Mouse (Mus musculus): ENCODE results near the gene St3gal3.
A peak's percentile ranks its signal among the peaks of the same experiment; 100 is the strongest.

Gene St3gal3

DNA sequence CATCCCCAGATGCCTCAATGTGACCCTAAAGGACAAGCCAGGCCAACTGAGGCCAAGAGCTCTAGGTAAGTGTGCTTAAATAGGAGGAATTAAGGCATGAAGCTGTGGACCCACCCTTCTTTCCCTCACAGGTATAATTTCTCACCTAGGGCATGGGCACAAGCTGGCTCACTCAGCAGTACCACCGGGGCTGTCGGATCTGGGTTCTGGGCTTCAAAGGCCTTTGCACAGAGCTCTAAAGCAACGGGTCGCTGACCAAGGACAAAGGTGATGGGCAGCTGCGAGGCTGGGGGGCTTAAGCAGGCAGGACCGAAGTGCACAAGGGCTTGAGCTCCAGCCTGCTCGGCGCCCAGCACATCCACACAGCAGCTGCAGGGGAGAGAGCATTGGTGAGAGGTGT is 244.0 kb downstream of the St3gal3 start:
- no peak for DNase-seq

GRCm38 (mm10) chr4:117890031-117890430 is 244.7 kb downstream of the St3gal3 start:
- no peak for DNase-seq

DNA sequence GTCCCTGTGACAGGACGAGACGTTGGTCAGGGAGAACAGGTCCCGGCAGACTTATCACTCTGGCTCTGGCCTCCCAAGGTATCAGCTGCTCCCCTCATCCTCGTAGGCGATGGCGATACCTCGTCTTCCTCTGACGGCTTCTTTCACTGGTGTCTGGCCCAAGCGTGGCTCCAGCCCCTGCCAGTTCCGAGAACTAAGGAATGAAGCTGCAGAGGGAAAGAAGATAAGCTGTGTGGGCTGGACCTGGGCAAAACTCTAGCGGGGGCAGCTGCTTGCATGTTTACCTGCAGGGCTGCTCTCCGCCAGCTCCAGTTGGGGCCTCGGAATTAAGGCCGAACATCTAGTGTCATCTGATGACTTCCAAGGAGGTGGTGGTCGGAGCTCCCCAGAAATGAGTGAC is 245.2 kb downstream of the St3gal3 start:
- DNase-seq: no peak

DNA sequence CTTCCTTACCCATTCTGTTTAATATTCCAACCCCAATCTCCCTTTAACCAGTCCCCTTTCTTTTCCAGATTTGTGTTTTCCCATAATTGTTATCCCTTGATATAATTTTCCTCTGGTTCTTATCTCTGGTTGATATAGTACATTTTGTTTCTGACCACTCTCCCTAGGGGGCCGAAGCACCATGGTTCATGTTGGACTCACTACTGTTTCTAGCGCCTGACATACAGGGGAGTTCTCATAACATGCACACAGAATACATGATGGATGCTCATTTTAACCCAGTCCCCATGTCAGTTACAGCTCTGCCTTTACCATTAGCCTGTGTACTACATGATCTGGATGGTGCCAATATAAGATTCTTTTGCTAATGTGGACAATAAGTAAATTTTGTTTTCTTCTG is 246.8 kb downstream of the St3gal3 start:
- DNase-seq: no peak

- peak; percentile 98 for DNase-seq
Observed at GRCm38 (mm10) chr4:117887133-117887532, 247.6 kb downstream of the St3gal3 start, which contains the start of gene Atp6v0b. Gene Atp6v0b (minus strand): TSS chr4:117887333.

DNA sequence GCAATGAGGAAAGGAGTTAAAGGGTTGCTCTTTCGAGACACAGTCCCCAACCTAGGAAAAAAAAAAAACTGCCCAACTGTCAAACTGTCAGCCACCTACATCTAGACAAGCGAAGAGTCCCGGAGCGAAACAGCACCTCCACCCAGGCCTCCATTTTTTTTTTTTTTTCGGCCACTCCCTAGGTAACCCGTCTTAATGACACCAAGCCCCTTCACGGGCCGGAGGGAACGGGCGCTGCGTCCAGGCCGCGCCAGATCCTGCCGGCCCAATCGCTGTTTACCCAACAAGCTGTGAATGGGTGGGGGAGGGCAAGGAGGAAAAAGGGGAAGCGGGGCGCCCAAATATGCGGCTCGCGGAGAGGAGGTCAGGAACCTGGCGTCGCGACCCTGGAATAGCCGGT is 248.1 kb downstream of the St3gal3 start:
- DNase-seq: peak in 1 of 2 experiments; percentile 71

GRCm38 (mm10) chr4:117885994-117886393 is 248.7 kb downstream of the St3gal3 start:
- no peak for DNase-seq

DNA sequence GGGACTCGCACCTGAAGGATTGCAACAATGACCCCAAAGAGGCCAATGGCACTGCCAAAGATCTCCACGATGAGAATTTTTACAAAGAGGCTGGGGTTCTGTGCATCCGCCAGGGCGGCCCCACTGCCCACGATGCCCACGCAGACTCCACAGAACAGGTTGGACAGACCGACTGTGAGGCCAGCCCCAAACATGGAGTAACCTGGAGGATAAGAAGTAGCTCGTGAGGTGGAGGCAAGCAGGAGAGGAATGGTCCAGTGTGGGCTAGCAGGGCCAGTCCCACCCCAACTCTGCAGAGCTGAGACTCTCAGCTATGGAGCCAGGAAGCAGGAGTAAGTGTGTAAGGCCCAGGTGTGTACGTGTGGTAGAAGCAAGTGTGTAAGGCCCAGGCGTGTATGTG is 249.6 kb downstream of the St3gal3 start:
- no peak for DNase-seq

- DNase-seq: no peak
Observed at GRCm38 (mm10) chr4:117884146-117884545, 250.6 kb downstream of the St3gal3 start.

- peak; percentile 78 to 83 for DNase-seq
Observed at GRCm38 (mm10) chr4:117882701-117883691, 251.7 kb downstream of the St3gal3 start, which contains the start of gene B4galt2. Gene B4galt2 (minus strand): TSS chr4:117883487.

Measured in cerebellum, postnatal 10 days (tissue).